Mouse (Mus musculus) splenic B cell, adult 2 months (primary cell): ENCODE data around the gene Palmd.

Source experiments
- DNase-seq: peaks from one replicate; pipeline ENCODE4 v3.0.0-alpha.2; 2011; ENCODE audit warnings: low read depth, low spot score
- H3K27me3 ChIP-seq: 2 replicates; pipeline ENCODE4 v1.6.1; 2012; ENCODE audit warnings: mild to moderate bottlenecking, low read length, moderate library complexity, mixed read lengths; ENCODE audit not compliant: control insufficient read depth, poor library complexity, insufficient read depth, severe bottlenecking
- H3K36me3 ChIP-seq: 2 replicates; pipeline ENCODE4 v1.6.1; 2012; ENCODE audit warnings: mild to moderate bottlenecking, low read length, moderate library complexity, mixed read lengths; ENCODE audit not compliant: control insufficient read depth, poor library complexity, insufficient read depth, severe bottlenecking

Palmd gene

DNA sequence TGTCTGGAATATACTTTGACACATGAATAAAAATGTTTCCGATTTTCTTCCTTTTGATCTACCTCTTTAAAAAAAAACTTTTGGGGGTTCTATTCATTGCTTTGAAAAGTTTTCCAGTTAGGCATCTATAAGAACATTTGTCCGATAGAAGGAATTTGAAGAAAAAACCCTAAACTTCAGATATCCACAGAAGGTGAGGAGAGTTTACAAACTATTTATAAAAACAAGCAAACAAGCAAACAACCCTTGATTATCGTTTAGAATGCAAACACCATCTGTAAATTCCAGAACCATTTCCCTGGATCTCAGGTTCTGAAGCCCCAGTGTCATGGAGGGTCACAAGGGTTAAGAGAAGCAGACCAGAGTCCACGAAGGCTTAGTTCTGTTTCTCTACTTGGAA lies 820 bp downstream of the Palmd start, which contains the start of gene 4930455H04Rik:
TSS of gene 4930455H04Rik (plus strand) at position 301 of the 400 bp plus-strand sequence.
- no peak for DNase-seq
- Histone ChIP-seq H3K27me3 (no peaks in the 10 kb centered on the region), H3K36me3 (no peaks in the 10 kb centered on the region)

DNA sequence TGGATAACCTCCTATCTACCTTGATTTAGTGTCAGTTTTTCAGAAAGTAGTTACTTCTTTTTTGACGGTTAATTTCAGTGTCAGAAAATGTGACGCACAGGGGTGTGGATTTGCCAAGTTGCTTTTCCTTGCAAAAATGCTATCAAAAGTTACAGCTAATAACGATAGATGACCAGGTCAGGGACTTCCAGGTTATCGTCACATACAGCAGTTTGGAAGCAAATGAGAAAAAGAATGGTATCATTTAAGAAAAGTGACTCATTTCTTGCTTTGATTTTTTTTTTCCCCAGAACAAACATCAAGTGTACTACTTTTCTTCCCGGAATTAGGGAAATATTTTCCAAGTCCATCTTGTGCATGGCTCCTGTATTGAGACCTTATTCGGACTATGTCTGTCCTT lies 1.4 kb downstream of the Palmd start:
- H3K27me3 ChIP-seq, result no peaks in the 10 kb centered on the region
- no peak for DNase-seq
- H3K36me3 ChIP-seq, result no peaks in the 10 kb centered on the region

DNA sequence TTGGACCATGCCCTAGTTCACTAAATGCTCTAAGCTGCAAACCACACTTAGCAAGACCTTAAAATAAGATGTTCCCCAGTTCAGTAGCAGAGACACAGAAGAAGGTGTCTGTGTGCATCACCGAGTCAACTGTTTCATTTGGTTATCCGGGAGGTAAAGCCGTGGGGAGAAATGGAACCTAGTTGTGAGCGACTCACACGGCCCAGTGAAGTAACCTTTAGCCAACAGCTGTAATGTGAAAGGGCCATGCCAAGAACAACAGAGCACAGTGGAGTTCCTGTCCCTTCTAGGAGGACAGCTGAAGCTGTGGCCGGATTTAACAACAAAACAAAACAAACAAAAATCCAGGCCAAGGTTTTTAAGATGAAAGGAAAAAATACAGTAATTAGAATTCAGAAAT lies 2.0 kb downstream of the Palmd start:
- no peak for DNase-seq

DNA sequence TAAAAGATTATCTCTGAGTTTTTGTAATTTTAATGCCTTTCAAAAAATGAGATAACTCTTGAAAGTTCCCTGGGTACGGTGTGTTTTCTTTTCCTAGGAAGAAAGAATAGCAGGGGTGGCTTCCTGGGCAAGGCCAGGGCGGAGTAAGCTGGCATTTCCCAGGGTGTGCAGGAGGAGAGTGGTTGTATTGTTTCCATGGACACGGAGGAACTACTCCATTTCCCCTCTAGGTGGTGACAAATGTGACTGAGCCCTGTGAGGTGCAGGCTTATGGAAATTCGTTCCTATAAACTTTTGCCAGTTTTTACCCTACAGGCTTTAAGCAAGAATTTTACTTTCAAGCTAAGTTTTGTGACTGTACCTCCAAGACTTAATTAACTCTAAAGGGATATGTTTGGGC lies 2.6 kb downstream of the Palmd start:
- Histone ChIP-seq H3K27me3 (no peaks in the 10 kb centered on the region), H3K36me3 (no peaks in the 10 kb centered on the region)
- DNase-seq, result no peak

More for the DNA sequence above, 2.0 kb downstream of the Palmd start:
- Histone ChIP-seq H3K36me3 (no peaks in the 10 kb centered on the region), H3K27me3 (no peaks in the 10 kb centered on the region)

DNA sequence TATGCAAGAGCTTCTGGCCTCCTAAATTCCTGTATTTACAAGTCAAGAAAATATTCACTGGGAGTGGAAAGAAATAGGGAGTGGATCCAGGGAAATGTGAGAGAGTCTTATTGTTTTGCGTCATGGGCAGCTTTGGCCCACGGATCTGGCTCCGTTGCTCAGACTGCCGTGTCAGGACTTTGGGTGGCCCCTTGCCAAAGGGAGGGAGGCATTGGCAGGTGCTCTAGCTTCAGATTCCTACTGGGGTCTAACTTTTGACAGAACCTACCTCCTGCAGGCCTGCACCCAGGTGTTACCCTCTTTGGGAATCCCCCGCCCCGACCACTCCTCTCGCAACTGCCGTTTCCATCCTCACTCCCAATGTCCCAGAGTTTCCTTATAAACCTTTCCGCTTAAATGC lies 4.4 kb downstream of the Palmd start:
- no peak for DNase-seq
- Histone ChIP-seq H3K27me3 (no peaks in the 10 kb centered on the region), H3K36me3 (no peaks in the 10 kb centered on the region)

DNA sequence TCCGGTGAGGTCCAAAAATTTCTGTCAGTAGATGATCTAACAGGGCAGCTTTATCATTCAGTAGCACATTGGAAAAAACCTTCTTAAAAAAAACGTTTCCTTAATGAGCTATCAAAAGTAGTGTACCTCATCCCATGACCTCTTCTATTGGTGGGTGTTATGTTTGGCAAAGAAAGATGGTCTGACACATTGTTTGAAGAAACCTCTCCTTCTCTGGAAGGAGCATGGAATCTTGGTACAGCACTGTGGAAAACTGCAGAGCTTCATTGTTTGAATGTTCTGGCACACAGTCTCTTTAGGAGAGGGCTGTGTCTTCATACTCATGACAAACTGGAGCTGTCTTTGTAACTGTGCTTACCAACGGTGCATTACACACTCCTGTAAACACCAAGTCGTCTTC lies 5.6 kb downstream of the Palmd start:
- Histone ChIP-seq H3K36me3 (no peaks in the 10 kb centered on the region), H3K27me3 (no peaks in the 10 kb centered on the region)
- no peak for DNase-seq

DNA sequence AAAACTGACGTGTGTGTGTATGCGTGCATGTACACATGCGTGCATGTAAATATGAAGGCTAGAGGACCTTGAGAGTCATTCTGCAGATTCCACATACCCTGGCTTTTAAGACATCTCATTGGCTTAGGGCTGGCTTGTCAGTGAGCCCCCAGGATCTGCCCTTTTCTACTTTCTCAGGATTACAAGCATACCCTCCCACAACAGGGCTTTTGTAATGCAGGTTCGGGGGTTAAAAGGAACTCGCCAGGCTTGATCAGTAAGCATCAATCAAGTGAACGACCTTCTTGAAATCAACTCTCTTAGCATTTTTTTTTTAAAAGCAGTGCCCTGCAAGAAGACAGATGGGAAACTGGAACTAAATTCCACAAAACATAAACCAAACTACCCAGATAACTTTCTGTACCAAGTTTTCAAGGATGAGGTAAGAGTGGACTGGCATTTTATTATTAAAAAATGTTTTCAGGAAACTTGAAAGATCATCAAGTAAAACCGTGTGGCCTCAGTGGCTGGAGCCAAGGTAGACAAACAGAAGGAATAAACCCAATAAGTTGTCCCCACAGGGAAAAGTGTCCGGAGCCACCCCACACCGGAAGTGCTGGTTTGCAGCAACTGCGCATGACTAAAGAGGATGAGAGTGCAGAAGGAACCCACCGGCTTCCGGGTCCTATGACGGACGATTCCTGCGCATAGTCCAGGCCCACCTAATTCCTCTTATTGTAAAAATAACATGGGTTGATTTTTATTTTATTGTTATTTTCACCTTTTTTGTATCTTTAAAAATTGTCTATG lies 7.2 kb downstream of the Palmd start:
- H3K36me3 ChIP-seq, result no peaks in the 10 kb centered on the region
- no peaks in the 10 kb centered on the region for H3K27me3 ChIP-seq
- no peak for DNase-seq

DNA sequence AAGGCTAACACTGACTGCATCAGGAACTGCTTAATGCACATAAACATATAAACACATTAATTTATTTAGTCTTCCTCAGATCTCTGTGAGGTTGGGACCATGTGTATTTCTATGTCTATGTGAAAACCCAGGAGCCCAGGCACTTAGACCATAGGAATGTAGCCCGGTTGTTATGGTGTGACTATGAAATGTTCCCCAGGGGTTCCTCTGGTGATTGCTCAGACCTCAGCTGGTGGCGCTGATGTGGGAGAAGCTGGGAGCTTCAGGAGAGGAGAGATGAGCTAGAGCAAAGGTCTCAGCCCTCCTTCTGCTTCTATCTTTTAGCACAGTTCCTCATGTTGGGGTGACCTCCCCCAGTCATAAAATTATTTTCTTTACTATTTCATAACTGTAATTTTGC lies 8.4 kb downstream of the Palmd start:
- Histone ChIP-seq H3K36me3 (no peaks in the 10 kb centered on the region), H3K27me3 (no peaks in the 10 kb centered on the region)
- DNase-seq, result no peak

DNA sequence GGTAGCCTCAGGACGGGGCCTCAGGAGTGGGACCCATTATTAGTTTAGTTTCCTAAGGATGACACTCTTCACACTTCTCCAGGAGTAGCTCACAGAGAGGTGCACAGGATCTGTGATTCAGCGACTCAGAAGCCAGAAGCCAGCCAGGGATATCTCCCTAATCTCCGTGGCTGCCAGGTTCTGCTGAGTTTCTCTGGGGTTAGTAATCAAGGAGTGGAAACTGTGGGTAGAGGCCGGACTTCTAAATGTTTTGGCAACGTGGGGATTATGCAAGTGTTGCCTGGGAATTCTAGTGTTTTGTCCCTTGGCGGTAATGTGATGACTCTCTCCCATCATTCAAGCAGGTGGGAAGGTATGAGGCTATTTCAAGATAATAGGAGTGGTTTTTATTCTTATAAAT lies 13.7 kb downstream of the Palmd start:
- no peak for DNase-seq
- H3K36me3 ChIP-seq, result no peaks in the 10 kb centered on the region
- H3K27me3 ChIP-seq, result no peaks in the 10 kb centered on the region

DNA sequence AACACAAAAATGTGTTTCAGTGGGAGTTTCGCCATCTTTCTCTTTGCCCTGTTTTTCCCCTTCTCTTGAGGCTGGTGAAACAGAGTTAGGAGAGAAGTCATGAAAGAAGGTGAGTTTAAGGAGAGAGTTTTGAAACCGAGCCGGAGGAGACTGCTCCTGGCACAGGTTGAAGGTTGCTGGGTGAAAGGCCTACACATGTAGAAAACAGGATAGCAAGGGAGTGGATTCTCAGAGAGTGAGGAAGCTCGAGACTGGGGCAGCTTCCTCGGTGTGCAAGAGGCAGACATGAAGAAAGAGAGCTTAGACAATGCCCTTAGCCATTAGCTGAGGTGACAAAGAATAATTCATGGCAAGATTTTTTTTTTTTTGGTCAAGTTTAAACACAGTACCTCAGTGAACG lies 15.4 kb downstream of the Palmd start:
- DNase-seq, result no peak
- H3K36me3 ChIP-seq, result no peaks in the 10 kb centered on the region

DNA sequence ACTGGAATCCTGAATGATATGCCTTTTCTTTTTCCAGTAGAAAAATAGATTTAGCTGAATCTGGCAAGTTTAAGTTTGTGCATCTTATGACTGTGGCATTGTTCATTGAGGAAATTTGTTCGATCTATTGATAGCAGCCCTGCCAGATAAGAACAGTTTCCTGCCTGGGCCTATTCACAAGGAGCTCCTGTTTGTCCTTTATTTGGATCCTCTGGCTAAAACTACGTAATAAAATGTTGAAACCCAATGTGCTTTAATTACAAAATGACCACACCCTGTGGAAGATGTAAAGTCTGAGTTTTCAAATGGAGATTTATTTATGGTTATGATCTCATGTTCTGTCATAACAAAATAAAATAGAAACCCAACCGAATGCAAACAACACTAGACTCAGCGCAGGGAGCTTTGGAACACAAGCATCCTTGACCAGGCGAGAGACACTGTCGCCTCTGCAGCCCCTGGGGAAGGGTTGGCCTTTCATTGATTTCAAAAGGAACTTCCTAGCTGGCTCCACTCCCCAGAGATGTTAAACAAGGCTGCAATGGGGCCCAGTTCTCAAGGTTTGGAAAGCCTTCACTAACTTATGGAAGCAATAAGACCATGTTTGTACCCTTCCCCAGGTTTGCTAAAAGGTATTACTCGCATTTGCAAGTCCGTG lies 16.4 kb downstream of the Palmd start:
- DNase-seq, result no peak
- no peaks in the 10 kb centered on the region for H3K36me3 ChIP-seq
- H3K27me3 ChIP-seq, result no peaks in the 10 kb centered on the region

More for the DNA sequence above, 15.4 kb downstream of the Palmd start:
- no peaks in the 10 kb centered on the region for H3K27me3 ChIP-seq

DNA sequence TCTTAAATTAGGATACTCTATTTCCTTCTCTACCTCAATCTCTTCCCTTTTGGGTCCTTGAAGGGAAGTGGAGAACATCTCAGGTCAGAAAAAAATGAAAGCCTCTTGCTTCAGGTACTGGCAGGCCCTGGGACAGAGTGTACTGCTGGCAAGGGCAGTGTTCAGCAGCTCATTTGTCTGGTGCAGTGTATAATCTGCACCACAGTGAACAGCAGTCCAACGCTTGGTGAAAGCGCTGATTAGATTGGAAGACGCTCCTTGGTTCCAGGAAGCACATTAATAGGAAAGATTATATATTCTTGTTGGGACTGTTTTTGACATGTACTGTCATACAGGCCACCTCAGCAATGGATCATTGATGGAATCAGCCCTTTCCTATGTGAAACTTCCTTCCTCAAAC lies 17.3 kb downstream of the Palmd start:
- no peak for DNase-seq
- no peaks in the 10 kb centered on the region for H3K36me3 ChIP-seq
- no peaks in the 10 kb centered on the region for H3K27me3 ChIP-seq

DNA sequence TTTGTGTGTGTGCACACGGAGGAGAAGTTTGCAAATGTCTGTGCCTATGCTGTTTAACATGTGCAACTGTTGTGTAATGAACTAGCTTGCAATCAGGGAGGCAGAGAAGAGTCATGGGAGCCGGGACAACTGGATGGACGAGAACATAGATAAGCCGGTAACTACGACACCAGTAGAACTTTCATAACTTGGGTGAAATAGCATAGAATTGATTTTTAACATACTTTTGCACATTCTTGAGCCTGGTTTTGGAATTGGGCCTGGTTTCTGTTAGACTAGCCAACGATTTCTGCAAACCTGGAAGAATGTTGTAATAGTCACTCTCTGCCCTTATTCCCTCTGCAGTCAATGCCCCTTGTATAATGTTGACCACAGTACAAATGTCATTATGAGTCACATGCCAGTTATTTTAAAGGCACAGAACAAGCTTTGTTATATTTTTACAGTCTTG lies 18.1 kb downstream of the Palmd start:
- Histone ChIP-seq H3K27me3 (no peaks in the 10 kb centered on the region), H3K36me3 (no peaks in the 10 kb centered on the region)
- DNase-seq, result no peak

DNA sequence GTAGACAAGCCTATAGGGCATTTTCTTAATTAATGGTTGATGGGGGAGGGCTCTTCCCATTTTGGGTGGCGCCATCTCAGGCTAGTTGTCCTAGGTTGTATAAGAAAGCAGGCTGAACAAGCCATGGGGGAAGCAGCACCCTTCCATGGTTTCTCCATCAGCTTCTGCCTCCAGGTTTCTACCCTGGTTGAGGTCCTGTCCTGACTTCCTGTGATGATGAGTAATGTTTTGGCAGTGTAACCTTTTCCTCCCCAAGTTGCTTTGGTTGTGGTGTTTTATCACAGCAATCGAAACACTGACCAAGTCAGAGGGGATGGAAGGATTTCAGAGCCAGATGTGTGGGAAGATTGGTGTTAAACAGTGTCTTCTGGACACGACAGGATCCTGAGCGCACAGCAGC lies 22.3 kb downstream of the Palmd start:
- Histone ChIP-seq H3K36me3 (no peaks in the 10 kb centered on the region), H3K27me3 (no peaks in the 10 kb centered on the region)
- DNase-seq, result no peak

DNA sequence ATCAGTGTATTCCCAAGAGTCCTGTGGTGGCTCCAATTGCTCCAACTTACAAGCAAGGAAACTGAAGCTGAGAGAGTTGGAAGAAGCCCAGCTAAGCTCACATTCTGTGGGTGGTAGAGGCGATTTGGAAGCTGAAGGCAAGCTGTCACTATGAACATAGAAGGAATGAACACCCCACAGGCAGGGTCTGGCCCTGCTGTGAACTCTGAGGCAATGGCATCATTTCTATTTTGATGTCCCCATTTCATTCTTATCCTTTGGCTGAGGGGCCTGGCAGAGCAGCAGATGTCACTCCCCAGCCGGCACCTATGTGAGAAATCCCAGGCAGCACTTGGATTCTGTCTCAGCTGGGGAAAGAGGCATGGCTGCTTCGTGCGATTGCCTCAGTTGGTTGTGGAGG lies 25.4 kb downstream of the Palmd start:
- no peak for DNase-seq
- Histone ChIP-seq H3K36me3 (no peaks in the 10 kb centered on the region), H3K27me3 (no peaks in the 10 kb centered on the region)
